Mouse (Mus musculus) limb, embryonic 14.5 days (tissue): ENCODE measurements at regions not wholly inside any gene's neighbourhood (a gene's known extent, or its start where the extent isn't known, plus 50 kb on each side); places are given as distances from the start of the nearest gene placed in this dataset.

Experiments used
- ATAC-seq: fragments of 200-750 bp; cut with Nextera tagmentation; 2 replicates; pipeline ENCODE4 v1.8.0; 2017; ENCODE audit warnings: low read depth, moderate number of reproducible peaks, moderate TSS enrichment; ENCODE audit not compliant: low FRiP score
- DNase-seq: peaks from one replicate; pipeline ENCODE4 v3.0.0-alpha.2; 2015; ENCODE audit warnings: low spot score
- H3K27ac ChIP-seq: fragments of 300-500 bp; sonication (generic); replicated peaks from 2 replicates; pipeline ENCODE4 v1.5.1; 2014; ENCODE audit warnings: low read depth, mild to moderate bottlenecking, low read length, moderate library complexity, mixed read lengths
- H3K27me3 ChIP-seq: fragments of 300-500 bp; sonication (generic); 2 replicates; pipeline ENCODE4 v1.6.1; 2014; ENCODE audit warnings: low read length, mixed read lengths; ENCODE audit not compliant: control insufficient read depth, insufficient read depth
- H3K36me3 ChIP-seq: fragments of 300-500 bp; sonication (generic); 2 replicates; pipeline ENCODE4 v1.6.1; 2014; ENCODE audit warnings: mild to moderate bottlenecking, low read length, moderate library complexity, mixed read lengths; ENCODE audit not compliant: control insufficient read depth, insufficient read depth
- H3K4me1 ChIP-seq: fragments of 300-500 bp; sonication (generic); 2 replicates; pipeline ENCODE4 v1.6.1; 2014; ENCODE audit warnings: antibody characterized with exemption, low read length, mixed read lengths; ENCODE audit not compliant: control insufficient read depth, insufficient read depth
- H3K4me2 ChIP-seq: fragments of 300-500 bp; sonication (generic); replicated peaks from 2 replicates; pipeline ENCODE4 v1.6.1; 2014; ENCODE audit warnings: low read depth, mild to moderate bottlenecking, low read length, moderate library complexity; ENCODE audit not compliant: severe bottlenecking
- H3K4me3 ChIP-seq: fragments of 300-500 bp; sonication (generic); replicated peaks from 2 replicates; pipeline ENCODE4 v1.5.1; 2014; ENCODE audit warnings: low read length
- H3K9ac ChIP-seq: fragments of 300-500 bp; sonication (generic); 2 replicates; pipeline ENCODE4 v1.6.1; 2014; ENCODE audit warnings: mild to moderate bottlenecking, low read depth, low read length, moderate library complexity; ENCODE audit not compliant: severe bottlenecking
- H3K9me3 ChIP-seq: fragments of 300-500 bp; sonication (generic); 2 replicates; pipeline ENCODE4 v1.6.1; 2016; ENCODE audit warnings: low read length; ENCODE audit not compliant: control insufficient read depth
- POLR2A ChIP-seq: fragments of 200-500 bp; IDR thresholded peaks from 2 replicates; pipeline ENCODE4 v1.8.0; 2012; ENCODE audit warnings: inconsistent platforms, mild to moderate bottlenecking, moderate library complexity, borderline replicate concordance; ENCODE audit not compliant: insufficient read depth, insufficient read length; ENCODE audit errors: extremely low read depth
- WGBS: fragments of 180-500 bp; shearing (Covaris S2); extraction: QIAGEN DNeasy Blood & Tissue Kit; methylation state at CpG from one replicate; pipeline ENCODE4 v1.1.7; 2014; 5-methylcytosine and 5-hydroxymethylcytosine counted together

DNA sequence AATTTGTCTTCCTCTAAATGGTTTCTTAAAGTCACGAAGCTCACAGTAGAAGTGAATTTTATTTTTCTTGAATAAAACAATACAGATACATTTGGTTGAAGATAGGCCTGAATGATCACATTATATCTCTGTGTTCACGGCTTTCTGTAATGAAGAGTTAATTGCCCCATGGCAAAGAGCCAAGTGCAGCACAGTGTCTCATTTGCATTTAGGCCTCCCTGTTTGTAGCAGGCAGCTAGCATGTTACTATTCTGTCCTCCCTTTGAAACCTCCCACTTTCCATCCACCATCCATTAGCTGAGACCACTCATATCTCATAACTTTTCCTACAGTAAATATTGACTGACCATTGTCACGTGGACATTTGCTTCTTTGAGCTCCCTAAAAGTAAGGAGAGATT, 55.1 kb upstream of the Pcsk2 start:
- Histone ChIP-seq H3K36me3 (no peaks in the 10 kb centered on the region), H3K4me1 (no peaks in the 10 kb centered on the region), H3K27me3 (no peaks in the 10 kb centered on the region), H3K9ac (no peak overlapping the region), H3K9me3 (no peaks in the 10 kb centered on the region), H3K4me3 (no peak overlapping the region), H3K4me2 (no peak overlapping the region), H3K27ac (no peak overlapping the region)
- TF ChIP-seq POLR2A: no peak
- no peak for ATAC-seq
- WGBS: 82% methylated on average over 3 of the region's 3 CpGs
- DNase-seq: no peak
